Mouse (Mus musculus) limb, embryonic 13.5 days (tissue): ENCODE results near the gene Gm20388. TPM values are rescaled to one million over a fixed set of nuclear protein-coding genes. Genes with fewer than 3 reads are reported as not detected.

Source experiments
- ATAC-seq: fragments of 200-750 bp; cut with Nextera tagmentation; 2 replicates; pipeline ENCODE4 v1.8.0; 2017; ENCODE audit warnings: low read depth, moderate number of reproducible peaks, moderate TSS enrichment; ENCODE audit not compliant: low FRiP score
- H3K27ac ChIP-seq: fragments of 300-500 bp; sonication (generic); 2 replicates; pipeline ENCODE4 v1.5.1; 2015; ENCODE audit warnings: inconsistent platforms, mild to moderate bottlenecking, moderate library complexity
- H3K27me3 ChIP-seq: fragments of 300-500 bp; sonication (generic); 2 replicates; pipeline ENCODE4 v1.6.1; 2015; ENCODE audit warnings: mild to moderate bottlenecking, inconsistent platforms
- H3K36me3 ChIP-seq: fragments of 300-500 bp; sonication (generic); 2 replicates; pipeline ENCODE4 v1.6.1; 2015; ENCODE audit warnings: inconsistent platforms, mild to moderate bottlenecking, moderate library complexity
- H3K4me1 ChIP-seq: fragments of 300-500 bp; sonication (generic); 2 replicates; pipeline ENCODE4 v1.6.1; 2015; ENCODE audit warnings: inconsistent platforms
- H3K4me2 ChIP-seq: fragments of 300-500 bp; sonication (generic); replicated peaks from 2 replicates; pipeline ENCODE4 v1.6.1; 2015; ENCODE audit warnings: inconsistent platforms, mild to moderate bottlenecking, moderate library complexity
- H3K4me3 ChIP-seq: fragments of 300-500 bp; sonication (generic); 2 replicates; pipeline ENCODE4 v1.5.1; 2015; ENCODE audit warnings: moderate library complexity, mild to moderate bottlenecking, inconsistent platforms
- H3K9ac ChIP-seq: fragments of 300-500 bp; sonication (generic); 2 replicates; pipeline ENCODE4 v1.6.1; 2015; ENCODE audit warnings: mild to moderate bottlenecking, inconsistent platforms
- H3K9me3 ChIP-seq: fragments of 300-500 bp; sonication (generic); 2 replicates; pipeline ENCODE4 v1.6.1; 2016; ENCODE audit warnings: inconsistent platforms
- WGBS: fragments of 180-500 bp; shearing (Covaris S2); methylation state at CpG from one replicate; pipeline ENCODE4 v1.1.7; 2015; 5-methylcytosine and 5-hydroxymethylcytosine counted together
- polyA plus RNA-seq: library from polyadenylated mRNA; unstranded; fragments of >200 nt; fragmentation: Nextera tagmentation; extraction: Ambion mirVana; gene quantifications from 2 replicates; pipeline ENCODE4 v1.2.1, GENCODE M21; 2015

Gm20388 gene
- polyA plus RNA-seq, 1 experiment from 2014 or later = 7.1 TPM

DNA sequence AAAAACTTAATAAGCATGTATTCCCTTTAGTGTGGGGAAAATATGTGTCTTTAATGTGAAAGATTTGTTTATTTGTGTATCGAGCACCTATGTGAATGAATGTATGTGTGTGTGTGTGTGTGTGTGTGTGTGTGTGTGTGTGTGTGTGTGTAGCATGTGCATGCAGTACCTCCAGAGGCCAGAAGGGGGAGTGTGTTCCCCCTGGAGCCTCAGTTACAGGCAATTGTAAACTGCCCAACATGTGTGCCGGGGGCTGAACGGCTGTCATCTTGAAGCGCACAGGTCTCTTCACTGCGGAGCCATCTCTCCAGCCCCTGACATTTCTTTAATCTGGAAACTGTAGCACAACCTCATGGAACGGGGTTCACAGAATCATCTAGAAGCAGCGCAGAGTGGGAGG, 1425.0 kb downstream of the Gm20388 start:
- ATAC-seq = no peak
- WGBS = 95% methylated on average over 7 of the region's 7 CpGs
- Histone ChIP-seq H3K9ac (no peak overlapping the region), H3K36me3 (no peaks in the 10 kb centered on the region), H3K4me2 (no peak overlapping the region), H3K4me3 (no peak overlapping the region), H3K9me3 (peaks cover 7% of the 10 kb centered on the region), H3K4me1 (peaks cover 29% of the 10 kb centered on the region), H3K27me3 (peaks cover 2% of the 10 kb centered on the region; the same call in 1 of the 2 replicates), H3K27ac (peak overlapping the region; percentile 10; the same call in 1 of the 2 replicates)

DNA sequence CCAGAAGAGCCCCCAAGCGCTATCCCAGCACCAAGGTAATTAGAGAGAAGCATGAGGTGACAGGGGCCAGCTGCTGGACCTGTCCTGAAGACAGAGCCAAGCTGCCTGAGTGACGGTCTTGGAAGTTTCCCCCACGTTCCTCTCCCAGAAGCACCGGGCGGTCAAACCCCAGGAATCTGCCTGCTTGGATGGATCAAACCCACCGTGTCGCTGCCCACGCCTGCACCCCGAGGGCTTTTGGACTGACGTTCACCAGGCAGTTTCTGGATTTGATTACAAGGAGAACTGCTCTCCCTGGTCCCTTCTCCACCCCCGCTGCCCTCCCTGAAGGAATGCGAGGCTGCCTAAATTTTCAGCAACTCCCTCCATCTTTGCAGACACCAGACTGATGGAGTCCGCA, 1432.3 kb downstream of the Gm20388 start:
- no peaks in the 10 kb centered on the region for H3K36me3 ChIP-seq
- WGBS = 11% methylated on average over 13 of the region's 13 CpGs
- peaks cover 26% of the 10 kb centered on the region for H3K4me1 ChIP-seq
- H3K4me3 ChIP-seq = no peak overlapping the region
- ATAC-seq = no peak
- peak overlapping the region; percentile 25; the same call in 1 of the 2 replicates for H3K9ac ChIP-seq
- no peak overlapping the region for H3K27ac ChIP-seq
- no peaks in the 10 kb centered on the region for H3K9me3 ChIP-seq
- peaks cover 43% of the 10 kb centered on the region for H3K27me3 ChIP-seq
- peak overlapping the region; percentile 31; the same call in 1 of the 2 replicates for H3K4me2 ChIP-seq

- H3K4me1 ChIP-seq = peaks cover 26% of the 10 kb centered on the region
- no peak overlapping the region for H3K4me3 ChIP-seq
- ATAC-seq = no peak
- 89% methylated on average over 9 of the region's 9 CpGs for WGBS
- no peak overlapping the region for H3K4me2 ChIP-seq
- no peaks in the 10 kb centered on the region for H3K36me3 ChIP-seq
- H3K9me3 ChIP-seq = no peaks in the 10 kb centered on the region
- H3K27me3 ChIP-seq = peaks cover 43% of the 10 kb centered on the region
- no peak overlapping the region for H3K9ac ChIP-seq
- no peak overlapping the region for H3K27ac ChIP-seq
Measured at GRCm38 (mm10) chr8:121344486-121344885, 1433.8 kb downstream of the Gm20388 start.

- Histone ChIP-seq H3K27ac (no peak overlapping the region), H3K4me2 (no peak overlapping the region), H3K4me3 (no peak overlapping the region), H3K27me3 (peaks cover 51% of the 10 kb centered on the region), H3K9ac (no peak overlapping the region), H3K36me3 (no peaks in the 10 kb centered on the region), H3K9me3 (no peaks in the 10 kb centered on the region), H3K4me1 (peaks cover 26% of the 10 kb centered on the region)
- 58% methylated on average over 13 of the region's 13 CpGs for WGBS
- no peak for ATAC-seq
Measured at GRCm38 (mm10) chr8:121346175-121346574, 1435.5 kb downstream of the Gm20388 start.

GRCm38 (mm10) chr8:121346862-121347261, 1436.2 kb downstream of the Gm20388 start:
- H3K27me3 ChIP-seq = peaks cover 52% of the 10 kb centered on the region
- H3K4me2 ChIP-seq = no peak overlapping the region
- WGBS = 44% methylated on average over 9 of the region's 9 CpGs
- H3K27ac ChIP-seq = no peak overlapping the region
- H3K36me3 ChIP-seq = no peaks in the 10 kb centered on the region
- ATAC-seq = no peak
- no peaks in the 10 kb centered on the region for H3K9me3 ChIP-seq
- no peak overlapping the region for H3K4me3 ChIP-seq
- peaks cover 26% of the 10 kb centered on the region for H3K4me1 ChIP-seq
- no peak overlapping the region for H3K9ac ChIP-seq

DNA sequence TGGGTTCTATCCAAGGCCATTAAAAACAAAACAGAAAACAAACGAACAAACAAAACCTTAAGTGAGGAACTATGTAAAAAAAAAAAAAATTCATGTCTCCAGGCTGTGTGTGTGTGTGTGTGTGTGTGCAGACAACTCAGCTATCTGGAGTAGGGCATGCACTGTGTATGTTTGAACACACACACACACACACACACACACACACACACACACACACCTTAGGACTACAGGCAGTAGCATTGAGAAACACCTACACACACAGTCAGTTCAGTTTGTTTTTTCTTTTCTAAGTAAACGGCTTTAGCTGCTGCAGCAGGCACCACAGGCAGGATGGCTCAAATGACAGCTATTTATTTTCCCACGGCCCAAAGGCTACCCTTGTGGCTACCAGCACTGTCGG, 1438.4 kb downstream of the Gm20388 start:
- Histone ChIP-seq H3K27me3 (peaks cover 38% of the 10 kb centered on the region), H3K9me3 (no peaks in the 10 kb centered on the region), H3K9ac (no peak overlapping the region), H3K4me3 (no peak overlapping the region), H3K27ac (no peak overlapping the region), H3K36me3 (no peaks in the 10 kb centered on the region), H3K4me1 (peaks cover 9% of the 10 kb centered on the region), H3K4me2 (no peak overlapping the region)
- WGBS = 21% methylated on average over 4 of the region's 4 CpGs
- ATAC-seq = no peak

DNA sequence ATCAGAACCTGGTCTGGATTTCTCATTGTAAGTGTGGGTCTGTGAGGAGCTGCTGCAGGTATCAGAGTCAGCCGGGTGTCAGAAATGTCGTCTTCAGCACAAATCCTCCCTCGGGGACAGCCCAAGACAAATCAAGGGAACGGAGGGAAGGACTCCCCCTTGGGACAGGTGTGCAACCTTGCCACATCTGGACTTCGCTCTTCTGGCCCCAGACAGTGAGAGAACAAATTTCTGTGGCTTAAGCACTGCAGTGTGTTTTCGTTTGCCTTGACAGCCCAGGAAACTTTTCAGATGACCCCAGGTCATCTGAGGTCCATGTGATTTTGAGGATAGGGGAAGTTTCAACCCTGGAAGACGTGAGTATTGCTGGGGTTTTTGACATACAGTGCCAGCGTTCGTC, 1440.2 kb downstream of the Gm20388 start:
- Histone ChIP-seq H3K9ac (no peak overlapping the region), H3K4me2 (no peak overlapping the region), H3K4me1 (peaks cover 10% of the 10 kb centered on the region), H3K27me3 (peaks cover 32% of the 10 kb centered on the region), H3K36me3 (no peaks in the 10 kb centered on the region), H3K4me3 (no peak overlapping the region), H3K9me3 (no peaks in the 10 kb centered on the region), H3K27ac (no peak overlapping the region)
- WGBS = 60% methylated on average over 9 of the region's 9 CpGs
- ATAC-seq = no peak

DNA sequence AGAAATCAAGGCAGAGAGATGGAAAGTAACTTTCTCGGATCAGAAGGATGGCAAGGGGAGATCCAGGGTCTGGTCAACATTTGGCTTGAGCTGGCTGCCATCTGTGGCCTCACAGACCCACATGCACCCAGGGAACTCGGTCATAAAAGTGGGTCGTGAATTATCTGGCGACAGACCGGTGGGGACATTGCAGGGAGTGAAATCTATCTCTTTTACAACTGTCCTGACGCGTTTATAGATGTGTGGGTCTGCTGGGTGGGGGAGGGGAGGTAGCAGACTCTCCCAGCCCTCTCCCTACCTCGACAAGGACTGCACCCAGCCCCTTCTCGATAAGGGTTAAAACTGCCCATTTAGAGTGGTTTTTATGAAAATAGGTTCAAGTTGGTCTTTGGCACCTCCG, 1444.2 kb downstream of the Gm20388 start:
- Histone ChIP-seq H3K4me1 (peaks cover 18% of the 10 kb centered on the region), H3K27me3 (peaks cover 39% of the 10 kb centered on the region), H3K27ac (no peak overlapping the region), H3K9me3 (no peaks in the 10 kb centered on the region), H3K9ac (no peak overlapping the region), H3K4me2 (no peak overlapping the region), H3K36me3 (no peaks in the 10 kb centered on the region), H3K4me3 (no peak overlapping the region)
- no peak for ATAC-seq
- WGBS = 17% methylated on average over 10 of the region's 10 CpGs

GRCm38 (mm10) chr8:121357451-121357850, 1446.8 kb downstream of the Gm20388 start:
- no peak overlapping the region for H3K4me3 ChIP-seq
- H3K27ac ChIP-seq = no peak overlapping the region
- no peak for ATAC-seq
- no peaks in the 10 kb centered on the region for H3K36me3 ChIP-seq
- H3K27me3 ChIP-seq = peaks cover 47% of the 10 kb centered on the region
- H3K4me2 ChIP-seq = no peak overlapping the region
- WGBS = 87% methylated on average over 4 of the region's 4 CpGs
- no peaks in the 10 kb centered on the region for H3K9me3 ChIP-seq
- peaks cover 35% of the 10 kb centered on the region for H3K4me1 ChIP-seq
- no peak overlapping the region for H3K9ac ChIP-seq

GRCm38 (mm10) chr8:121358609-121359008, 1448.0 kb downstream of the Gm20388 start:
- Histone ChIP-seq H3K27me3 (peaks cover 49% of the 10 kb centered on the region), H3K9me3 (0 out of 2 replicates have a peak, but pooled peaks cover 4% of the 10 kb centered on the region), H3K36me3 (no peaks in the 10 kb centered on the region), H3K4me2 (0 out of 2 replicates have a peak overlapping the region, but pooled peaks have one; percentile 30), H3K4me1 (peaks cover 35% of the 10 kb centered on the region), H3K4me3 (no peak overlapping the region), H3K9ac (no peak overlapping the region), H3K27ac (no peak overlapping the region)
- no peak for ATAC-seq
- 47% methylated on average over 4 of the region's 4 CpGs for WGBS

- ATAC-seq = peak; percentile 35; the same call in 1 of the 2 replicates
- Histone ChIP-seq H3K36me3 (no peaks in the 10 kb centered on the region), H3K9me3 (0 out of 2 replicates have a peak, but pooled peaks cover 4% of the 10 kb centered on the region), H3K9ac (no peak overlapping the region), H3K27ac (no peak overlapping the region), H3K4me3 (no peak overlapping the region), H3K27me3 (peaks cover 51% of the 10 kb centered on the region), H3K4me1 (peaks cover 35% of the 10 kb centered on the region), H3K4me2 (peak overlapping the region; percentile 30; the same call in 1 of the 2 replicates)
- 7% methylated on average over 20 of the region's 20 CpGs for WGBS
Measured at GRCm38 (mm10) chr8:121359131-121359981, 1448.7 kb downstream of the Gm20388 start.

- Histone ChIP-seq H3K36me3 (no peaks in the 10 kb centered on the region), H3K4me3 (no peak overlapping the region), H3K4me1 (peaks cover 32% of the 10 kb centered on the region), H3K27me3 (peaks cover 51% of the 10 kb centered on the region), H3K4me2 (no peak overlapping the region), H3K9me3 (0 out of 2 replicates have a peak, but pooled peaks cover 4% of the 10 kb centered on the region), H3K27ac (no peak overlapping the region), H3K9ac (no peak overlapping the region)
- no peak for ATAC-seq
- 40% methylated on average over 6 of the region's 6 CpGs for WGBS
Measured at GRCm38 (mm10) chr8:121360001-121360400, 1449.4 kb downstream of the Gm20388 start.
